Mouse (Mus musculus): ENCODE measurements around the gene Hnrnpab. TPM values are rescaled to one million over a fixed set of nuclear protein-coding genes. Genes with fewer than 3 reads are reported as not detected.

The Hnrnpab gene
- polyA plus RNA-seq (2014; fragmentation: Nextera tagmentation; extraction: Ambion mirVana) = 489 and 530 TPM in 2 replicates

DNA sequence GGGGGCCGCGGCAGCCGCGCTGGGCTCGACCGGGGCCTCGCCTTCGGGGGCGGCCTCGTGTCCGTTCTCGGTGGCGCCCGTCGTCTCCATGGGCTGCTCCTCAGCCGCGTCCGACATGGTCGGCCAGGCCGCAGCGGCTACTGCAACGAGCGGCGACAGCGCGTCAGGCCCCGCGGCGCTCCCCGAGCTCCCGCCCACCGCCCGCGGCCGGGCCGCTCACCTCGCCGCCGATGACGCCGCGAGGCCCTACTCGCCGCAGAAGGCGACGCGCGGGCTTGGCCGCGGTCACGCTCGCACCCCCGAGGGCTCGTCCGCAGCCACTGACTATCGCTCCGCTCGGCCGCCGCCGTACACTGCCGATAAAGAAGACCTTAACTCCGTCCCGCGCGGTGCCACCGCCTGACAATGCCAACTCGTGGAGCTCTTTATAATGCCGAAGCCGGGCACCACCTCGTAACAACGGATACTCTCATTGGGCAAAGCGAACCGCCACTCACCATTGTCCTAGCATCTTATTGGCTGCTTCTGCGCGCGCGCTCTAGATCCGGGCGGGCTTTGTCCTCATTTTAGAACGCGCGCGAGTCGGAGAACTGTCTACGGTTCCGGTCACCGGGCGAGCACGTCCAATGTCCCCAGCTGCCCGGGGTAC is at the start of gene Hnrnpab:
Gene Hnrnpab (minus strand): TSS at position 401 of the 649 bp plus-strand sequence.
- Histone ChIP-seq H3K4me3 (replicated peaks; ENCODE audit: low read depth, low read length) (peak within 1 kb of the TSS; percentile 96), H3K9ac (replicated peaks; ENCODE audit: low read length) (peak within 1 kb of the TSS; percentile 99), H3K4me1 (ENCODE audit: control insufficient read depth, insufficient read depth, low read length) (peaks cover 20% of the 10 kb centered on the region), H3K9me3 (ENCODE audit: control insufficient read depth, low read length) (no peaks in the 10 kb centered on the region), H3K4me2 (ENCODE audit: low read length) (peak within 1 kb of the TSS; percentile 94), H3K36me3 (ENCODE audit: control insufficient read depth, insufficient read depth, low read length) (peaks cover 34% of the 10 kb centered on the region), H3K27me3 (ENCODE audit: control insufficient read depth, insufficient read depth, low read length) (no peaks in the 10 kb centered on the region), H3K27ac (replicated peaks; ENCODE audit: low read depth, low read length) (peak within 1 kb of the TSS; percentile 94)
- ATAC-seq (ENCODE audit: low FRiP score, low TSS enrichment) (peak; percentile 94), DNase-seq (peak; percentile 99)
- under 1% methylated on average over 91 of the region's 91 CpGs for WGBS

DNA sequence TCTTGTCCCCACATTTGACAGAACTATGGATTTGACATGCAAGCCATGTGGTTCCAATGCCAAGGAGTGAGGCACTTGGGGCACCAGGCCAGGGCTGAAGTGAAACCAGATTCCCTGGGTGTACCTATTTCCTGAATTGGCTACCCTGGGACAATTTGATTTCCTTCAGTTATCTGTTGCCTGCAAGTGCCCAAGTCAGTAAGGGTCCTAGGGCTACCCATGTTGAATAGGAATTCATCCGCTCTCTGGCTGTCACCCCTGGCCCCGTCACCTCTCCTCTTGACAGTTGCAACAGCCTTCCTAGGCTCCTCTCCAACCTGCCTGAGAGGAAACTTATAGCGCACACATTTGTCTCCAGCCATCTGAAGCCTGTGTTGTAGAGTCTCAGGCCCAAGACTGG is 48.2 kb upstream of the Hnrnpab start:
- ATAC-seq (ENCODE audit: low FRiP score, low TSS enrichment) (no peak), DNase-seq (no peak)
- H3K4me2 ChIP-seq (ENCODE audit: low read length) = no peak overlapping the region
- peaks cover 8% of the 10 kb centered on the region; the same call in 1 of the 2 replicates for H3K27me3 ChIP-seq (ENCODE audit: control insufficient read depth, insufficient read depth, low read length)
- H3K9ac ChIP-seq (replicated peaks; ENCODE audit: low read length) = no peak overlapping the region
- WGBS = 93% methylated on average over 3 of the region's 3 CpGs
- no peaks in the 10 kb centered on the region for H3K9me3 ChIP-seq (ENCODE audit: control insufficient read depth, low read length)
- H3K4me1 ChIP-seq (ENCODE audit: control insufficient read depth, insufficient read depth, low read length) = 0 out of 2 replicates have a peak, but pooled peaks cover 4% of the 10 kb centered on the region
- no peaks in the 10 kb centered on the region for H3K36me3 ChIP-seq (ENCODE audit: control insufficient read depth, insufficient read depth, low read length)
- H3K27ac ChIP-seq (replicated peaks; ENCODE audit: low read depth, low read length) = no peak overlapping the region
- no peak overlapping the region for H3K4me3 ChIP-seq (replicated peaks; ENCODE audit: low read depth, low read length)

- no peak overlapping the region for H3K27ac ChIP-seq (replicated peaks; ENCODE audit: low read depth, low read length)
- ATAC-seq (ENCODE audit: low FRiP score, low TSS enrichment) (no peak), DNase-seq (no peak)
- peaks cover 13% of the 10 kb centered on the region; the same call in 1 of the 2 replicates for H3K27me3 ChIP-seq (ENCODE audit: control insufficient read depth, insufficient read depth, low read length)
- H3K9me3 ChIP-seq (ENCODE audit: control insufficient read depth, low read length) = no peaks in the 10 kb centered on the region
- no peaks in the 10 kb centered on the region for H3K36me3 ChIP-seq (ENCODE audit: control insufficient read depth, insufficient read depth, low read length)
- H3K4me2 ChIP-seq (ENCODE audit: low read length) = no peak overlapping the region
- 80% methylated on average over 6 of the region's 6 CpGs for WGBS
- H3K4me3 ChIP-seq (replicated peaks; ENCODE audit: low read depth, low read length) = no peak overlapping the region
- no peak overlapping the region for H3K9ac ChIP-seq (replicated peaks; ENCODE audit: low read length)
- H3K4me1 ChIP-seq (ENCODE audit: control insufficient read depth, insufficient read depth, low read length) = peaks cover 14% of the 10 kb centered on the region
Measured at GRCm38 (mm10) chr11:51653736-51654135, 47.1 kb upstream of the Hnrnpab start.

DNA sequence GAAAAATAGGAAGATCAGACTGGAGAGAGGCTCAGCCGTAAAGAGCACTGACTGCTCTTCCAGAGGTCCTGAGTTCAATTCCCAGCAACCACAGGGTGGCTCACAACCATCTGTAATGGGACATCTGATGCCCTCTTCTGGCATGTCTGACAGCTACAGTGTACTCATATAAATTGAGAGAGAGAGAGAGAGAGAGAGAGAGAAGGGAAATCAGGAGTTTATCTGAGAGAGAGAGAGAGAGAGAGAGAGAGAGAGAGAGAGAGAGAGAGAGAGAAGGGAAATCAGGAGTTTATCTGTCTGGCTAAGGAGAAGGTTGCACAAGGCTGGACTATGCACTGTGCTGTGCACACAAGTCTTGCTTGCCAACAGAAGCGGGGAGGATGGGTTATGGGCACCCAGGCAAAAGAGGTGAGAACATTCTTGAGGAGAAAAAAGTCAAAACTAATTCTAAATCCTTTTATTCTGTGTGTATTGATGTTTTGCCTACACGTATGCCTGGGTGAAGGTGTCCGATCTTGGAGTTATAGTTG is 46.3 kb upstream of the Hnrnpab start:
- 88% methylated on average over 4 of the region's 4 CpGs for WGBS
- DNase-seq (no peak), ATAC-seq (ENCODE audit: low FRiP score, low TSS enrichment) (no peak)
- no peaks in the 10 kb centered on the region for H3K36me3 ChIP-seq (ENCODE audit: control insufficient read depth, insufficient read depth, low read length)
- no peak overlapping the region for H3K4me2 ChIP-seq (ENCODE audit: low read length)
- H3K4me3 ChIP-seq (replicated peaks; ENCODE audit: low read depth, low read length) = no peak overlapping the region
- no peak overlapping the region for H3K27ac ChIP-seq (replicated peaks; ENCODE audit: low read depth, low read length)
- no peak overlapping the region for H3K9ac ChIP-seq (replicated peaks; ENCODE audit: low read length)
- peaks cover 13% of the 10 kb centered on the region; the same call in 1 of the 2 replicates for H3K27me3 ChIP-seq (ENCODE audit: control insufficient read depth, insufficient read depth, low read length)
- H3K4me1 ChIP-seq (ENCODE audit: control insufficient read depth, insufficient read depth, low read length) = peaks cover 16% of the 10 kb centered on the region
- no peaks in the 10 kb centered on the region for H3K9me3 ChIP-seq (ENCODE audit: control insufficient read depth, low read length)

- Histone ChIP-seq H3K9me3 (ENCODE audit: control insufficient read depth, low read length) (no peaks in the 10 kb centered on the region), H3K27ac (replicated peaks; ENCODE audit: low read depth, low read length) (no peak within 1 kb of the TSS), H3K4me3 (replicated peaks; ENCODE audit: low read depth, low read length) (peak within 1 kb of the TSS; percentile 55), H3K9ac (replicated peaks; ENCODE audit: low read length) (peak within 1 kb of the TSS; percentile 66), H3K36me3 (ENCODE audit: control insufficient read depth, insufficient read depth, low read length) (no peaks in the 10 kb centered on the region), H3K4me1 (ENCODE audit: control insufficient read depth, insufficient read depth, low read length) (peaks cover 16% of the 10 kb centered on the region), H3K4me2 (ENCODE audit: low read length) (peak within 1 kb of the TSS; percentile 91), H3K27me3 (ENCODE audit: control insufficient read depth, insufficient read depth, low read length) (peaks cover 13% of the 10 kb centered on the region; the same call in 1 of the 2 replicates)
- DNase-seq (peak; percentile 79), ATAC-seq (ENCODE audit: low FRiP score, low TSS enrichment) (peak; percentile 61; the same call in 1 of the 2 replicates)
- 1% methylated on average over 69 of the region's 70 CpGs for WGBS
Measured at GRCm38 (mm10) chr11:51650691-51651515, 44.3 kb upstream of the Hnrnpab start, which contains the start of the genes N4bp3 and D930048N14Rik. TSS of gene N4bp3 (minus strand) at chr11:51650842. TSS of gene D930048N14Rik (plus strand) at chr11:51650954.

DNA sequence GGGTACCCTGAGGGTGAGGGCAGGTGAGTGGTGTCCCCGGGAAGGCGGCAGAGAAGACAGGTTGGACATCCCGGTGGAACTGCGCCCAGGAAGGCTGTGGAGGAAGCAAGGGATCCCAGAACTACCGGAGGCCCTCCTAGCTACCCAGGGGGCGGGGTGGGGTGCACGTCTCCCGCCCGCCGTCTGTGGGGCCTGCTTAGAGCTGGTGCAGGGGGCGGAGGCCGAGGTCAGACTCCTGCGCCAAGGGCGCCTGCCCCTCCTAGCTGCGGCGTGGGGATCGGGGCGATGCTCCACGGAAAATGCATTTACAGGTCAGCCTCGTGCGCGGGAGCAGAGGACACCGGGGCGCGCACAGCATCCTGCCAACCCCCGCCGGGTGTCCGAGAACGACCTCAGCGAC is 43.6 kb upstream of the Hnrnpab start:
- Histone ChIP-seq H3K27me3 (ENCODE audit: control insufficient read depth, insufficient read depth, low read length) (peaks cover 13% of the 10 kb centered on the region; the same call in 1 of the 2 replicates), H3K4me1 (ENCODE audit: control insufficient read depth, insufficient read depth, low read length) (peaks cover 16% of the 10 kb centered on the region), H3K27ac (replicated peaks; ENCODE audit: low read depth, low read length) (no peak overlapping the region), H3K4me2 (ENCODE audit: low read length) (peak overlapping the region; percentile 91), H3K4me3 (replicated peaks; ENCODE audit: low read depth, low read length) (peak overlapping the region; percentile 55), H3K9ac (replicated peaks; ENCODE audit: low read length) (peak overlapping the region; percentile 66), H3K9me3 (ENCODE audit: control insufficient read depth, low read length) (no peaks in the 10 kb centered on the region), H3K36me3 (ENCODE audit: control insufficient read depth, insufficient read depth, low read length) (no peaks in the 10 kb centered on the region)
- WGBS = under 1% methylated on average over 30 of the region's 30 CpGs
- ATAC-seq (ENCODE audit: low FRiP score, low TSS enrichment) (no peak), DNase-seq (no peak)

GRCm38 (mm10) chr11:51649889-51650199 is 43.2 kb upstream of the Hnrnpab start:
- Histone ChIP-seq H3K4me2 (ENCODE audit: low read length) (peak overlapping the region; percentile 91), H3K27ac (replicated peaks; ENCODE audit: low read depth, low read length) (no peak overlapping the region), H3K9ac (replicated peaks; ENCODE audit: low read length) (peak overlapping the region; percentile 66), H3K4me3 (replicated peaks; ENCODE audit: low read depth, low read length) (peak overlapping the region; percentile 55), H3K9me3 (ENCODE audit: control insufficient read depth, low read length) (no peaks in the 10 kb centered on the region), H3K27me3 (ENCODE audit: control insufficient read depth, insufficient read depth, low read length) (peaks cover 13% of the 10 kb centered on the region; the same call in 1 of the 2 replicates), H3K4me1 (ENCODE audit: control insufficient read depth, insufficient read depth, low read length) (peaks cover 16% of the 10 kb centered on the region), H3K36me3 (ENCODE audit: control insufficient read depth, insufficient read depth, low read length) (no peaks in the 10 kb centered on the region)
- no peak for ATAC-seq (ENCODE audit: low FRiP score, low TSS enrichment)
- peak; percentile 48 for DNase-seq
- WGBS = 3% methylated on average over 7 of the region's 7 CpGs

DNA sequence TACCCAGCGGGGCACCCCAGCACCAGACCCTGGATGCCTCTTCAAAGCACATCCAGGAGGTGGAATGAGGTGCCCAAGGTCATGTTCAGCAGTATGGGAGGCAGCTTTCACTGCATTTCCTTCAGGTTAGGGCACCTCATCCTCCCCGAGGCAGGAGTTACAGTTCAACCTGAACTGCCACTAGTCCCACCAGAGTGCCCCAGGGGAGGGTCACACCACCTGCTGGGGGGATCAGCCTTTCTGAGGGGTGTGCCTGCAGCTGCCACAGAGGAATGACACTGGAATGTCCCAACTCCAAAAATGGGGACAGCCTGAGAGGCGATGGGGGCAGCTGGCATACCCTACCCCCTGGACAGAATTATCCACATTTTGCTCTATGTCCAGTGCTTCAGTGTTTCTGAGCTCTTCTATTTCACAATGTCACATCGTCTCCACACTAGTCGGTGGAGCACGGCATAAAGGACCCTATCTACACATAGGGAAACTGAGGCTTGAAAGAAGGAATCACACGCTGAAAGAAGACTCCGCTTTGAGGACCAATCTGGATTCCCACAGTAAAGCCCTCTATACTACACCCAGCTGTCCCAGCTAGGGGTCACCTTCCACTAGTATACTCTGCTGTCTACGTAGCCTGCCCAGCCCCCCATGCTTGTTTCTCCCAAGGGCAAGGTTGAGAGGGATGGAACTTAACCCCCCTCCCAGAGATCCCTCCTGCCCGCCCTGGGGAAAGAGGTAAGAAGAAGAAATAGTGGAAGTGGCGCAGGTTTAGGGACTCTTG is 42.7 kb upstream of the Hnrnpab start:
- no peak for ATAC-seq (ENCODE audit: low FRiP score, low TSS enrichment)
- peak overlapping the region; percentile 91 for H3K4me2 ChIP-seq (ENCODE audit: low read length)

More for the DNA sequence above, 42.7 kb upstream of the Hnrnpab start:
- H3K36me3 ChIP-seq (ENCODE audit: control insufficient read depth, insufficient read depth, low read length) = no peaks in the 10 kb centered on the region
- WGBS = 20% methylated on average over 11 of the region's 11 CpGs
- H3K27ac ChIP-seq (replicated peaks; ENCODE audit: low read depth, low read length) = no peak overlapping the region
- peak overlapping the region; percentile 55; the same call in 1 of the 2 replicates for H3K4me3 ChIP-seq (replicated peaks; ENCODE audit: low read depth, low read length)
- H3K27me3 ChIP-seq (ENCODE audit: control insufficient read depth, insufficient read depth, low read length) = peaks cover 13% of the 10 kb centered on the region; the same call in 1 of the 2 replicates
- H3K9ac ChIP-seq (replicated peaks; ENCODE audit: low read length) = 0 out of 2 replicates have a peak overlapping the region, but pooled peaks have one; percentile 9
- peaks cover 16% of the 10 kb centered on the region for H3K4me1 ChIP-seq (ENCODE audit: control insufficient read depth, insufficient read depth, low read length)
- no peak for DNase-seq
- no peaks in the 10 kb centered on the region for H3K9me3 ChIP-seq (ENCODE audit: control insufficient read depth, low read length)

Data from midbrain, embryonic 14.5 days (tissue).